In genomic region chr17:23797316-23797715, GRCm38 (mm10) we compare ENCODE assay signal across 37 mouse cellular contexts. TPM values are rescaled to one million over a fixed set of nuclear protein-coding genes. Genes with fewer than 3 reads are reported as not detected.
DNase-seq lines count a peak whose midpoint lies in the region; ATAC-seq lines count a peak whose summit lies in the region.
"Had no signal": no experiment of that assay in that cellular context is flagged by ENCODE, and none has a peak within 500 bp of the region (broad histone marks: within the 10 kb centered on the region; RNA-seq: fewer than 3 reads in every experiment).

No protein-coding gene starts in this region.

- no peak overlapping the region for H3K9ac ChIP-seq in embryonic facial prominence, embryonic 11.5 days (replicated peaks; ENCODE audit: low read length)
- no peak overlapping the region for H3K9ac ChIP-seq in midbrain, embryonic 13.5 days (replicated peaks)
- no peak overlapping the region for H3K9ac ChIP-seq in kidney, embryonic 14.5 days (ENCODE audit: low read depth, low read length)
- no peak overlapping the region for H3K9ac ChIP-seq in intestine, embryonic 16.5 days (ENCODE audit: low read depth, low read length)
- H3K9ac ChIP-seq: embryonic facial prominence, embryonic 12.5 days; heart, embryonic 12.5 days; hindbrain, embryonic 14.5 days; liver, embryonic 14.5 days; neural tube, embryonic 13.5 days had no signal

- no peak overlapping the region for H3K4me2 ChIP-seq in embryonic facial prominence, embryonic 11.5 days (ENCODE audit: low read depth, low read length)
- H3K4me2 ChIP-seq in midbrain, embryonic 13.5 days (replicated peaks), result no peak overlapping the region
- H3K4me2 ChIP-seq in kidney, embryonic 14.5 days (replicated peaks; ENCODE audit: low read depth, low read length), result no peak overlapping the region
- no peak overlapping the region for H3K4me2 ChIP-seq in intestine, embryonic 16.5 days (ENCODE audit: low read depth, low read length)
- H3K4me2 ChIP-seq: embryonic facial prominence, embryonic 12.5 days; heart, embryonic 12.5 days; hindbrain, embryonic 14.5 days; neural tube, embryonic 13.5 days had no signal

- WGBS in embryonic facial prominence, embryonic 11.5 days, result 39% methylated on average over 7 of the region's 7 CpGs
- WGBS in embryonic facial prominence, embryonic 10.5 days, result 52% methylated on average over 7 of the region's 7 CpGs
- 87% methylated on average over 7 of the region's 7 CpGs for WGBS in midbrain, embryonic 13.5 days
- WGBS in kidney, embryonic 14.5 days, result 76% methylated on average over 7 of the region's 7 CpGs
- 79% methylated on average over 7 of the region's 7 CpGs for WGBS in intestine, embryonic 16.5 days

- no peak for ATAC-seq in embryonic facial prominence, embryonic 11.5 days (replicated peaks; ENCODE audit: insufficient number of reproducible peaks, low FRiP score, low TSS enrichment, low read depth)
- peak; percentile 35; the same call in 1 of the 2 replicates for ATAC-seq in granulocyte monocyte progenitor cell, adult 5-6 weeks (replicated peaks; ENCODE audit: poor library complexity, severe bottlenecking)
- ATAC-seq in midbrain, embryonic 13.5 days, result no peak
- no peak for ATAC-seq in kidney, embryonic 14.5 days (ENCODE audit: low FRiP score, low TSS enrichment)
- ATAC-seq in intestine, embryonic 16.5 days, result no peak
- ATAC-seq: forebrain, embryonic 14.5 days; Patski had no signal

- no peaks in the 10 kb centered on the region for H3K4me1 ChIP-seq in embryonic facial prominence, embryonic 11.5 days (ENCODE audit: control insufficient read depth, insufficient read depth, low read length)
- H3K4me1 ChIP-seq in embryonic facial prominence, embryonic 10.5 days, result peaks cover 16% of the 10 kb centered on the region
- H3K4me1 ChIP-seq in midbrain, embryonic 13.5 days (replicated peaks), result no peaks in the 10 kb centered on the region
- no peaks in the 10 kb centered on the region for H3K4me1 ChIP-seq in kidney, embryonic 14.5 days (ENCODE audit: control insufficient read depth, insufficient read depth, low read length)
- no peaks in the 10 kb centered on the region for H3K4me1 ChIP-seq in intestine, embryonic 16.5 days (ENCODE audit: control insufficient read depth, insufficient read depth, low read length)
- H3K4me1 ChIP-seq: heart, embryonic 12.5 days had no signal

- H3K36me3 ChIP-seq in embryonic facial prominence, embryonic 11.5 days (replicated peaks; ENCODE audit: control insufficient read depth, insufficient read depth, low read depth, low read length), result no peaks in the 10 kb centered on the region
- H3K36me3 ChIP-seq in embryonic facial prominence, embryonic 10.5 days (replicated peaks), result peaks cover 11% of the 10 kb centered on the region
- peaks cover 6% of the 10 kb centered on the region; the same call in 1 of the 2 replicates for H3K36me3 ChIP-seq in midbrain, embryonic 13.5 days
- H3K36me3 ChIP-seq in kidney, embryonic 14.5 days (ENCODE audit: control insufficient read depth, insufficient read depth, low read length), result no peaks in the 10 kb centered on the region
- no peaks in the 10 kb centered on the region for H3K36me3 ChIP-seq in intestine, embryonic 16.5 days (ENCODE audit: control insufficient read depth, insufficient read depth, low read length)
- H3K36me3 ChIP-seq: embryonic facial prominence, embryonic 12.5 days; G1E; heart, embryonic 12.5 days had no signal

- H3K4me3 ChIP-seq in embryonic facial prominence, embryonic 11.5 days (ENCODE audit: low read depth, low read length), result no peak overlapping the region
- H3K4me3 ChIP-seq in embryonic facial prominence, embryonic 10.5 days, result no peak overlapping the region
- no peak overlapping the region for H3K4me3 ChIP-seq in midbrain, embryonic 13.5 days (replicated peaks)
- H3K4me3 ChIP-seq in kidney, embryonic 14.5 days (ENCODE audit: low read length), result no peak overlapping the region
- no peak overlapping the region for H3K4me3 ChIP-seq in intestine, embryonic 16.5 days (ENCODE audit: low read length)
- H3K4me3 ChIP-seq: embryonic facial prominence, embryonic 12.5 days; gastrocnemius, adult 2 months; heart, adult 2 months; heart, embryonic 12.5 days; myocyte; neural tube, embryonic 13.5 days had no signal

- H3K27ac ChIP-seq in embryonic facial prominence, embryonic 11.5 days (replicated peaks; ENCODE audit: low read depth, low read length), result no peak overlapping the region
- H3K27ac ChIP-seq in embryonic facial prominence, embryonic 10.5 days (replicated peaks), result no peak overlapping the region
- H3K27ac ChIP-seq in midbrain, embryonic 13.5 days, result no peak overlapping the region
- H3K27ac ChIP-seq in kidney, embryonic 14.5 days (ENCODE audit: low read depth, low read length), result no peak overlapping the region
- H3K27ac ChIP-seq in intestine, embryonic 16.5 days (ENCODE audit: low read length), result no peak overlapping the region
- H3K27ac ChIP-seq: embryonic facial prominence, embryonic 12.5 days; gastrocnemius, adult 2 months; heart, adult 2 months; hindbrain, embryonic 14.5 days; kidney, postnatal 0 days; liver, embryonic 14.5 days; macrophage; neural tube, embryonic 13.5 days had no signal

- H3K27me3 ChIP-seq in embryonic facial prominence, embryonic 11.5 days (ENCODE audit: control insufficient read depth, insufficient read depth, low read length), result no peaks in the 10 kb centered on the region
- no peaks in the 10 kb centered on the region for H3K27me3 ChIP-seq in embryonic facial prominence, embryonic 10.5 days (replicated peaks; ENCODE audit: low read depth, poor library complexity, severe bottlenecking)
- no peaks in the 10 kb centered on the region for H3K27me3 ChIP-seq in midbrain, embryonic 13.5 days
- H3K27me3 ChIP-seq in kidney, embryonic 14.5 days (ENCODE audit: control insufficient read depth, insufficient read depth, low read length), result no peaks in the 10 kb centered on the region
- H3K27me3 ChIP-seq in intestine, embryonic 16.5 days (replicated peaks; ENCODE audit: control insufficient read depth, insufficient read depth, low read length), result no peaks in the 10 kb centered on the region
- H3K27me3 ChIP-seq: embryonic facial prominence, embryonic 12.5 days; heart, embryonic 12.5 days; neural tube, embryonic 13.5 days; Patski had no signal

- H3K9me3 ChIP-seq in embryonic facial prominence, embryonic 11.5 days (replicated peaks; ENCODE audit: control insufficient read depth, low read length), result no peaks in the 10 kb centered on the region
- H3K9me3 ChIP-seq in embryonic facial prominence, embryonic 10.5 days, result peaks cover 3% of the 10 kb centered on the region; the same call in 1 of the 2 replicates
- H3K9me3 ChIP-seq in midbrain, embryonic 13.5 days, result no peaks in the 10 kb centered on the region
- H3K9me3 ChIP-seq in kidney, embryonic 14.5 days (ENCODE audit: control insufficient read depth, low read length), result no peaks in the 10 kb centered on the region
- H3K9me3 ChIP-seq in intestine, embryonic 16.5 days (ENCODE audit: control insufficient read depth, low read length), result no peaks in the 10 kb centered on the region
- H3K9me3 ChIP-seq: embryonic facial prominence, embryonic 12.5 days; G1E; heart, embryonic 12.5 days; neural tube, embryonic 13.5 days had no signal

- DNase-seq in embryonic facial prominence, embryonic 11.5 days (ENCODE audit: low spot score), result peak; percentile 43
- no peak for DNase-seq in embryonic facial prominence, embryonic 10.5 days (ENCODE audit: low spot score)
- DNase-seq in NIH3T3 (ENCODE audit: low read depth), result peak; percentile 44
- peak; percentile 67 for DNase-seq in naive thymus-derived CD4-positive, alpha-beta T cell, adult 2 months (ENCODE audit: low read depth)
- DNase-seq: adrenal gland, postnatal 36 days; cerebellum, adult 8-10 months; cerebellum, postnatal 36 days; gastrocnemius, adult 2 months; gastrocnemius, postnatal 36 days; heart, adult 2 months; kidney, adult 2 months; layer of hippocampus, adult 9-11 months; liver; lung, adult 2 months; lung, postnatal 10 days; right cerebral cortex, postnatal 4 days had no signal

RNA-seq across cellular contexts. Expression of gene Srrm2, which starts 7.0 kb away (rescaled TPM):
- 346 and 389 TPM in 2 replicates for polyA plus RNA-seq in embryonic facial prominence, embryonic 11.5 days (2014; fragmentation: Nextera tagmentation; extraction: Ambion mirVana)
- 511 and 516 TPM in 2 replicates for polyA plus RNA-seq in embryonic facial prominence, embryonic 10.5 days (2016; fragmentation: Nextera tagmentation; extraction: Ambion mirVana)
- 563 and 623 TPM in 2 replicates for total RNA-seq in granulocyte monocyte progenitor cell, adult 5-6 weeks (2014; fragmentation: Nextera tagmentation)
- total RNA-seq in granulocyte monocyte progenitor cell, adult 5-6 weeks (2017), result 126 TPM in 2 replicates
- 639 and 664 TPM in 2 replicates for polyA plus RNA-seq in midbrain, embryonic 13.5 days (2015; fragmentation: Nextera tagmentation; extraction: Ambion mirVana)
- polyA plus RNA-seq in kidney, embryonic 14.5 days (2014; fragmentation: Nextera tagmentation; extraction: Ambion mirVana), result 560 and 567 TPM in 2 replicates
- polyA plus RNA-seq in intestine, embryonic 16.5 days (2015; fragmentation: Nextera tagmentation; extraction: Ambion mirVana), result 319 and 373 TPM in 2 replicates

RNA-seq across cellular contexts. Expression of gene Flywch2, which starts 11.4 kb away (rescaled TPM):
- 35.4 and 45.5 TPM in 2 replicates for polyA plus RNA-seq in embryonic facial prominence, embryonic 11.5 days (2014; fragmentation: Nextera tagmentation; extraction: Ambion mirVana)
- polyA plus RNA-seq in embryonic facial prominence, embryonic 10.5 days (2016; fragmentation: Nextera tagmentation; extraction: Ambion mirVana), result 35.4 and 41.3 TPM in 2 replicates
- 0.80 and 7.2 TPM in 2 replicates for total RNA-seq in granulocyte monocyte progenitor cell, adult 5-6 weeks (2014; fragmentation: Nextera tagmentation)
- 0.30 TPM in 1 of 2 replicates, not detected in the other for total RNA-seq in granulocyte monocyte progenitor cell, adult 5-6 weeks (2017)
- 63.9 and 70.5 TPM in 2 replicates for polyA plus RNA-seq in midbrain, embryonic 13.5 days (2015; fragmentation: Nextera tagmentation; extraction: Ambion mirVana)
- 40.7 and 43.7 TPM in 2 replicates for polyA plus RNA-seq in kidney, embryonic 14.5 days (2014; fragmentation: Nextera tagmentation; extraction: Ambion mirVana)
- polyA plus RNA-seq in intestine, embryonic 16.5 days (2015; fragmentation: Nextera tagmentation; extraction: Ambion mirVana), result 9.8 and 14.9 TPM in 2 replicates
- total RNA-seq: G1E had no signal
- polyA plus RNA-seq: G1E had no signal

RNA-seq across cellular contexts. Expression of gene Flywch1, which starts 25.9 kb away (rescaled TPM):
- polyA plus RNA-seq in embryonic facial prominence, embryonic 11.5 days (2014; fragmentation: Nextera tagmentation; extraction: Ambion mirVana), result 88.3 and 103 TPM in 2 replicates
- 168 and 178 TPM in 2 replicates for polyA plus RNA-seq in embryonic facial prominence, embryonic 10.5 days (2016; fragmentation: Nextera tagmentation; extraction: Ambion mirVana)
- 10.3 and 17.5 TPM in 2 replicates for total RNA-seq in granulocyte monocyte progenitor cell, adult 5-6 weeks (2014; fragmentation: Nextera tagmentation)
- total RNA-seq in granulocyte monocyte progenitor cell, adult 5-6 weeks (2017), result 15.2 and 22.4 TPM in 2 replicates
- 238 and 243 TPM in 2 replicates for polyA plus RNA-seq in midbrain, embryonic 13.5 days (2015; fragmentation: Nextera tagmentation; extraction: Ambion mirVana)
- 73.0 and 91.7 TPM in 2 replicates for polyA plus RNA-seq in kidney, embryonic 14.5 days (2014; fragmentation: Nextera tagmentation; extraction: Ambion mirVana)
- 44.5 and 44.9 TPM in 2 replicates for polyA plus RNA-seq in intestine, embryonic 16.5 days (2015; fragmentation: Nextera tagmentation; extraction: Ambion mirVana)

RNA-seq across cellular contexts. Expression of gene Elob, which starts 31.6 kb away (rescaled TPM):
- polyA plus RNA-seq in embryonic facial prominence, embryonic 11.5 days (2014; fragmentation: Nextera tagmentation; extraction: Ambion mirVana), result 1,057 and 1,139 TPM in 2 replicates
- polyA plus RNA-seq in embryonic facial prominence, embryonic 10.5 days (2016; fragmentation: Nextera tagmentation; extraction: Ambion mirVana), result 1,075 and 1,103 TPM in 2 replicates
- total RNA-seq in granulocyte monocyte progenitor cell, adult 5-6 weeks (2014; fragmentation: Nextera tagmentation), result 318 and 455 TPM in 2 replicates
- 124 and 129 TPM in 2 replicates for total RNA-seq in granulocyte monocyte progenitor cell, adult 5-6 weeks (2017)
- 1,286 and 1,324 TPM in 2 replicates for polyA plus RNA-seq in midbrain, embryonic 13.5 days (2015; fragmentation: Nextera tagmentation; extraction: Ambion mirVana)
- polyA plus RNA-seq in kidney, embryonic 14.5 days (2014; fragmentation: Nextera tagmentation; extraction: Ambion mirVana), result 982 and 1,429 TPM in 2 replicates
- polyA plus RNA-seq in intestine, embryonic 16.5 days (2015; fragmentation: Nextera tagmentation; extraction: Ambion mirVana), result 836 and 930 TPM in 2 replicates

RNA-seq across cellular contexts. Expression of gene Prss33, which starts 38.5 kb away (rescaled TPM):
- polyA plus RNA-seq in embryonic facial prominence, embryonic 11.5 days (2014; fragmentation: Nextera tagmentation; extraction: Ambion mirVana), result 0.29 TPM in 1 of 2 replicates, not detected in the other
- 0.21 TPM in 1 of 2 replicates, not detected in the other for polyA plus RNA-seq in embryonic facial prominence, embryonic 10.5 days (2016; fragmentation: Nextera tagmentation; extraction: Ambion mirVana)
- total RNA-seq in granulocyte monocyte progenitor cell, adult 5-6 weeks (2014; fragmentation: Nextera tagmentation), result not detected in 2 replicates
- not detected in 2 replicates for total RNA-seq in granulocyte monocyte progenitor cell, adult 5-6 weeks (2017)
- polyA plus RNA-seq in midbrain, embryonic 13.5 days (2015; fragmentation: Nextera tagmentation; extraction: Ambion mirVana), result 0.30 and 0.36 TPM in 2 replicates
- polyA plus RNA-seq in kidney, embryonic 14.5 days (2014; fragmentation: Nextera tagmentation; extraction: Ambion mirVana), result 0.26 and 0.41 TPM in 2 replicates
- 0.17 TPM in 1 of 2 replicates, not detected in the other for polyA plus RNA-seq in intestine, embryonic 16.5 days (2015; fragmentation: Nextera tagmentation; extraction: Ambion mirVana)
- total RNA-seq: adrenal gland, adult 2 months; adrenal gland, postnatal 36 days; gastrocnemius, adult 2 months; gastrocnemius, postnatal 36 days; heart, adult 2 months; left cerebral cortex, postnatal 10 days; midbrain, postnatal 0 days had no signal
- polyA plus RNA-seq: forebrain, embryonic 14.5 days; G1E; heart, adult 2 months; heart, embryonic 12.5 days; heart, postnatal 0 days; hindbrain, embryonic 14.5 days; kidney, adult 2 months; limb, embryonic 11.5 days; liver, embryonic 14.5 days; lung, adult 2 months; macrophage; midbrain, postnatal 0 days; myocyte; neural tube, embryonic 13.5 days; Patski; stomach, embryonic 14.5 days had no signal
